Comparison of ENCODE assay signal across 8 mouse cellular contexts in genomic region chr19:34334300-34334699, GRCm38 (mm10). TPM values are rescaled to one million over a fixed set of nuclear protein-coding genes. Genes with fewer than 3 reads are reported as not detected.
DNase-seq lines count a peak whose midpoint lies in the region; ATAC-seq and TF ChIP-seq lines count a peak whose summit lies in the region.

No protein-coding gene starts in this region.

- no peaks in the 10 kb centered on the region for H3K27me3 ChIP-seq in limb, embryonic 14.5 days (ENCODE audit: control insufficient read depth, insufficient read depth, low read length)
- no peaks in the 10 kb centered on the region for H3K27me3 ChIP-seq in neural tube, embryonic 14.5 days (ENCODE audit: control insufficient read depth, insufficient read depth, low read length)

- H3K36me3 ChIP-seq in limb, embryonic 14.5 days (ENCODE audit: control insufficient read depth, insufficient read depth, low read length): no peaks in the 10 kb centered on the region
- no peaks in the 10 kb centered on the region for H3K36me3 ChIP-seq in neural tube, embryonic 14.5 days (ENCODE audit: control insufficient read depth, insufficient read depth, low read length)

- no peak overlapping the region for H3K4me2 ChIP-seq in limb, embryonic 14.5 days (replicated peaks; ENCODE audit: low read depth, low read length, severe bottlenecking)
- H3K4me2 ChIP-seq in neural tube, embryonic 14.5 days (ENCODE audit: low read depth, low read length): no peak overlapping the region

- TF ChIP-seq POLR2A in limb, embryonic 14.5 days (IDR thresholded peaks at IDR 0.05; ENCODE audit: borderline replicate concordance, extremely low read depth, insufficient read depth, insufficient read length): no peak

- no peaks in the 10 kb centered on the region for H3K4me1 ChIP-seq in limb, embryonic 14.5 days (ENCODE audit: control insufficient read depth, insufficient read depth, low read length)
- H3K4me1 ChIP-seq in neural tube, embryonic 14.5 days (ENCODE audit: control insufficient read depth, insufficient read depth, low read length): no peaks in the 10 kb centered on the region

- H3K4me3 ChIP-seq in limb, embryonic 14.5 days (replicated peaks; ENCODE audit: low read length): no peak overlapping the region
- H3K4me3 ChIP-seq in neural tube, embryonic 14.5 days (ENCODE audit: low read depth, low read length): no peak overlapping the region

- no peak overlapping the region for H3K27ac ChIP-seq in limb, embryonic 14.5 days (replicated peaks; ENCODE audit: low read depth, low read length)
- no peak overlapping the region for H3K27ac ChIP-seq in neural tube, embryonic 14.5 days (ENCODE audit: low read depth, low read length)

- 0 out of 2 replicates have a peak, but pooled peaks have one; percentile 50 for ATAC-seq in limb, embryonic 14.5 days (ENCODE audit: low FRiP score, low read depth)
- 0 out of 2 replicates have a peak, but pooled peaks have one; percentile 65 for ATAC-seq in neural tube, embryonic 14.5 days (ENCODE audit: low read depth)

- peak; percentile 88 for DNase-seq in 3T3-L1 (ENCODE audit: low read depth, low spot score)
- peak; percentile 51 for DNase-seq in Muller cell, postnatal 12 days (ENCODE audit: inconsistent ontology term)
- peak; percentile 38 for DNase-seq in cerebellum, adult 8-10 months
- peak; percentile 26 to 63 for DNase-seq in frontal cortex, postnatal 14 days (ENCODE audit: low spot score in 2 of 2)
- DNase-seq in kidney, adult 9 months: peak; percentile 78
- DNase-seq in limb, embryonic 14.5 days (ENCODE audit: low spot score): peak; percentile 88
- peak; percentile 84 for DNase-seq in testis, postnatal 10 days (ENCODE audit: low spot score)

- H3K9me3 ChIP-seq in limb, embryonic 14.5 days (ENCODE audit: control insufficient read depth, low read length): no peaks in the 10 kb centered on the region
- H3K9me3 ChIP-seq in neural tube, embryonic 14.5 days (ENCODE audit: control insufficient read depth, low read length): no peaks in the 10 kb centered on the region

- H3K9ac ChIP-seq in limb, embryonic 14.5 days (ENCODE audit: low read depth, low read length, severe bottlenecking): no peak overlapping the region
- H3K9ac ChIP-seq in neural tube, embryonic 14.5 days (replicated peaks; ENCODE audit: low read depth, low read length): no peak overlapping the region

- 4% methylated on average over 2 of the region's 2 CpGs for WGBS in limb, embryonic 14.5 days
- WGBS in neural tube, embryonic 14.5 days: 3% methylated on average over 2 of the region's 2 CpGs

RNA-seq across cellular contexts. Expression of gene Fas, which starts 43.8 kb away (rescaled TPM):
- 1.3 and 1.7 TPM in 2 replicates for polyA plus RNA-seq in limb, embryonic 14.5 days (2012; rRNA removed)
- 4.2 and 6.1 TPM in 2 replicates for polyA plus RNA-seq in limb, embryonic 14.5 days (2014; fragmentation: Nextera tagmentation; extraction: Ambion mirVana)
- 1.1 and 1.4 TPM in 2 replicates for polyA plus RNA-seq in neural tube, embryonic 14.5 days (2014; fragmentation: Nextera tagmentation; extraction: Ambion mirVana)

Comparison
In these comparisons a context has a peak if more than half of its experiments do, and no peak if none do; other contexts are left out.
1. DNase-seq: peak in every context shown above with its lines; median percentile 88 in 3T3-L1; 88 in limb, embryonic 14.5 days; 84 in testis, postnatal 10 days; 78 in kidney, adult 9 months; 51 in Muller cell, postnatal 12 days; 44 in frontal cortex, postnatal 14 days; 38 in cerebellum, adult 8-10 months.